Mouse (Mus musculus) olfactory bulb, adult 2 months (tissue): Measurements from ENCODE around the gene Slc5a4b. TPM values are rescaled to one million over a fixed set of nuclear protein-coding genes. Genes with fewer than 3 reads are reported as not detected.

ENCODE experiments used
- H3K27ac ChIP-seq: fragments of 200-500 bp; 2 replicates; pipeline ENCODE4 v1.5.1; 2012; ENCODE audit warnings: low read depth, low read length; ENCODE audit not compliant: insufficient read depth
- H3K4me1 ChIP-seq: fragments of 200-500 bp; 2 replicates; pipeline ENCODE4 v1.6.1; 2012; ENCODE audit warnings: low read length; ENCODE audit not compliant: control insufficient read depth, insufficient read depth
- H3K4me3 ChIP-seq: fragments of 200-500 bp; 2 replicates; pipeline ENCODE4 v1.5.1; 2012; ENCODE audit warnings: mild to moderate bottlenecking, low read depth, low read length, moderate library complexity; ENCODE audit not compliant: insufficient read depth
- CTCF ChIP-seq: fragments of 200-500 bp; IDR thresholded peaks from 2 replicates; pipeline ENCODE4 v1.5.1; 2012; ENCODE audit warnings: low read depth, mild to moderate bottlenecking, low read length, moderate library complexity; ENCODE audit not compliant: insufficient read depth
- POLR2A ChIP-seq: fragments of 200-500 bp; IDR thresholded peaks from 2 replicates; pipeline ENCODE4 v1.6.1; 2012; ENCODE audit warnings: mild to moderate bottlenecking, low read depth, low read length, moderate library complexity; ENCODE audit not compliant: insufficient read depth
- WGBS: fragments of 180-500 bp; shearing (Covaris S2); methylation state at CpG from one replicate; pipeline ENCODE4 v1.1.7; 2018; 5-methylcytosine and 5-hydroxymethylcytosine counted together
- polyA plus RNA-seq: library from polyadenylated mRNA; stranded (reverse); fragments of >200 nt; gene quantifications from 2 replicates; pipeline ENCODE4 v1.2.4, GENCODE M21; 2012; ENCODE audit warnings: low replicate concordance; ENCODE audit not compliant: missing spikeins, insufficient read depth, insufficient read length

The Slc5a4b gene
- polyA plus RNA-seq, 1 experiment, result not detected

GRCm38 (mm10) chr10:76021728-76022127, 89.0 kb downstream of the Slc5a4b start:
- no peaks in the 10 kb centered on the region for H3K4me1 ChIP-seq
- no peak overlapping the region for H3K4me3 ChIP-seq
- TF ChIP-seq POLR2A (no peak), CTCF (no peak)
- 81% methylated on average over 3 of the region's 3 CpGs for WGBS
- no peak overlapping the region for H3K27ac ChIP-seq

DNA sequence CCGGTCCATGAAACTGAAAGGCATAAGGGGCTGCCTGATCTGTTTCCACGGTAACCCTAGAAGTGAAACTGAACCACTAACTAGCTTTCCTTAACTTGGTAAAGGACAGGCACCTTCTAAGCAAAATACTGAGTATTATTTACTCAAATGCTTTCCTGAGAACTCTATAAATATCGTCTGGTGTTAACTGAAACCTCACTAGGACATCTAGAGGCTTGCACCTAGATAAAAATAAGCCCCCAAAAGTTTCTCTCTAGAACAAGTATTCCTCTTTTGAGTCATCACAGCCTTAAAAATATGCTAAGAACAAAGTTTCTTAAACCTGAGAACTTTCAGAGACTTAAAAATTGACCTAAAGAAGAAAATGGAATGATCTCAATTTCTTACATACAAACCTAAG, 93.9 kb downstream of the Slc5a4b start:
- H3K4me3 ChIP-seq, result no peak overlapping the region
- WGBS, result 77% methylated on average over 3 of the region's 3 CpGs
- TF ChIP-seq CTCF (no peak), POLR2A (no peak)
- H3K4me1 ChIP-seq, result no peaks in the 10 kb centered on the region
- no peak overlapping the region for H3K27ac ChIP-seq

DNA sequence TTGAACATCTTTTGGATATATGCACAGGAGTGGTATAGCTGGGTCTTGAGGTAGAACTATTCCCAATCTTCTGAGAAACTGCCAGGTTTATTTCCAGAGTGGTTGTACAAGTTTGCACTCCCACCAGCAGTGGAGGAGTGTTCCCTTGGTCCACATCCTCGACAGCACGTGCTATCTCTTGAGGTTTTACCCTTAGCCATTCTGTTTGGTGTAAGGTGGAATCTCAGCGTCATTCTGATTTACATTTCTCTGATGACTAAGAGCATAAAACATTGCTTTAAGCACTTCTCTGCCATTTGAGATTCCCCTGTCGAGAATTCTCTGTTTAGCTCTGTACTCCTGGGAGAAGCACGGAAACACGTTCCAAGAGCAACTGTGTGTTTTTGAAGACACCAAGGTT, 97.8 kb downstream of the Slc5a4b start:
- H3K27ac ChIP-seq, result no peak overlapping the region
- H3K4me3 ChIP-seq, result no peak overlapping the region
- no peak for TF ChIP-seq CTCF
- TF ChIP-seq POLR2A, result no peak
- no peaks in the 10 kb centered on the region for H3K4me1 ChIP-seq
- 73% methylated on average over 6 of the region's 6 CpGs for WGBS

- no peak overlapping the region for H3K4me3 ChIP-seq
- no peak overlapping the region for H3K27ac ChIP-seq
- TF ChIP-seq CTCF, result no peak
- no peak for TF ChIP-seq POLR2A
- no peaks in the 10 kb centered on the region for H3K4me1 ChIP-seq
- 73% methylated on average over 3 of the region's 3 CpGs for WGBS
Measured at GRCm38 (mm10) chr10:76009812-76010211, 100.9 kb downstream of the Slc5a4b start.

Other genes with a start within 250 kb of the Slc5a4b start
- gene Derl3, start 217.5 kb downstream of the Slc5a4b start, polyA plus RNA-seq, result not detected in 2 replicates
- gene Smarcb1, start 189.3 kb downstream of the Slc5a4b start, polyA plus RNA-seq, result not detected in 2 replicates
- gene Chchd10, start 177.8 kb downstream of the Slc5a4b start, polyA plus RNA-seq, result not detected in 2 replicates
- not detected in 2 replicates for gene Mmp11, start 174.5 kb downstream of the Slc5a4b start, polyA plus RNA-seq
- gene Gm867, start 170.3 kb downstream of the Slc5a4b start, polyA plus RNA-seq, result not detected in 2 replicates
- gene Vpreb3, start 167.9 kb downstream of the Slc5a4b start, polyA plus RNA-seq, result not detected in 2 replicates
- gene Gm5134, start 156.4 kb downstream of the Slc5a4b start, polyA plus RNA-seq, result not detected in 2 replicates
- not detected in 2 replicates for gene Zfp280b, start 78.3 kb downstream of the Slc5a4b start, polyA plus RNA-seq
- not detected in 2 replicates for gene Slc5a4a, start 36.5 kb upstream of the Slc5a4b start, polyA plus RNA-seq
- gene Prmt2, start 126.9 kb upstream of the Slc5a4b start, polyA plus RNA-seq, result not detected in 2 replicates
- 277 TPM in 1 of 2 replicates, not detected in the other for gene S100b, start 142.9 kb upstream of the Slc5a4b start, polyA plus RNA-seq
- not detected in 2 replicates for gene Dip2a, start 234.3 kb upstream of the Slc5a4b start, polyA plus RNA-seq